Mouse (Mus musculus) spleen, adult 2 months (tissue): ENCODE measurements around the gene Gp6.

Experiments used
- CTCF ChIP-seq: fragments of 200-500 bp; IDR thresholded peaks from 2 replicates; pipeline ENCODE4 v1.5.1; 2011; ENCODE audit warnings: mild to moderate bottlenecking, inconsistent platforms; ENCODE audit not compliant: insufficient read depth, insufficient read length, insufficient replicate concordance; ENCODE audit errors: extremely low read depth
- POLR2A ChIP-seq: fragments of 200-500 bp; IDR thresholded peaks from 2 replicates; pipeline ENCODE4 v1.6.1; 2011; ENCODE audit warnings: low read depth, low read length, inconsistent platforms

- TF ChIP-seq POLR2A, result no peak
- TF ChIP-seq CTCF, result no peak
These were observed 49.6 kb upstream of the Gp6 start for GRCm38 (mm10) chr7:4447138-4447537.
